Mouse (Mus musculus) ES-Bruce4 (cell line): ENCODE results near the gene Crlf3.

ENCODE experiments used
- CTCF ChIP-seq: IDR thresholded peaks from one replicate; pipeline ENCODE4 v1.8.1; 2011; ENCODE audit warnings: low read depth, low read length
- POLR2A ChIP-seq: IDR thresholded peaks from one replicate; pipeline ENCODE4 v1.8.1; 2011; ENCODE audit warnings: low read length; ENCODE audit not compliant: insufficient read depth

DNA sequence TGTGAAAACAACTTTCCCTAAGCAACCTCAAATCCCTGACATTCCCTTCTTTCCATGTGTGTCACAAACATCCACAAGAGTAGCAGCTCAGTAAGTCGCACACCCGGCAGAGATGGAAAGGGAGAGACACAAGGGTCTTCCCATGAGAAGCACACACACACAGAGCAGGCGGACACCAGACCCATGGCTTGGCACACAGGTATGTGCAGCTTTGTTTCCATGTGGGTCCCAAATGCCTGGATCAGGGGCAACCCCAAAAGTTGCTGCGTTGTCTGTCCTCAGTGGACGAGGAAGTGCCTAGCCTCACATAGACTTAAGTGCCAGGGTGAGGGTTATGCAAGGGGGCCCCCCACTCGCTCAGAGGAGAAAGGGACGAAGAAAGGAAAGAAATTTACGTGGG, 43.3 kb downstream of the Crlf3 start:
- TF ChIP-seq CTCF (no peak), POLR2A (no peak)
